Mouse (Mus musculus) neural tube, embryonic 11.5 days (tissue): ENCODE results near the gene Egfr. TPM values are rescaled to one million over a fixed set of nuclear protein-coding genes. Genes with fewer than 3 reads are reported as not detected.

Experiments used
- ATAC-seq: fragments of 200-750 bp; cut with Nextera tagmentation; 2 replicates; pipeline ENCODE4 v1.8.0; 2017; ENCODE audit warnings: moderate number of reproducible peaks, mild to moderate bottlenecking, moderate TSS enrichment, moderate library complexity; ENCODE audit not compliant: insufficient read depth, low FRiP score, low TSS enrichment
- DNase-seq: peaks from one replicate; pipeline ENCODE4 v3.0.0-alpha.2; 2015; ENCODE audit warnings: low spot score
- H3K27ac ChIP-seq: fragments of 300-500 bp; sonication (generic); 2 replicates; pipeline ENCODE4 v1.5.1; 2014; ENCODE audit warnings: low read depth, mild to moderate bottlenecking, low read length
- H3K27me3 ChIP-seq: fragments of 300-500 bp; sonication (generic); 2 replicates; pipeline ENCODE4 v1.6.1; 2014; ENCODE audit warnings: mild to moderate bottlenecking, low read length, mixed read lengths; ENCODE audit not compliant: control insufficient read depth, insufficient read depth
- H3K36me3 ChIP-seq: fragments of 300-500 bp; sonication (generic); 2 replicates; pipeline ENCODE4 v1.6.1; 2014; ENCODE audit warnings: mild to moderate bottlenecking, low read length, moderate library complexity, mixed read lengths; ENCODE audit not compliant: control insufficient read depth, insufficient read depth
- H3K4me1 ChIP-seq: fragments of 300-500 bp; sonication (generic); 2 replicates; pipeline ENCODE4 v1.6.1; 2014; ENCODE audit warnings: low read length, mixed read lengths; ENCODE audit not compliant: control insufficient read depth, insufficient read depth
- H3K4me2 ChIP-seq: fragments of 300-500 bp; sonication (generic); 2 replicates; pipeline ENCODE4 v1.6.1; 2014; ENCODE audit warnings: low read depth, mild to moderate bottlenecking, moderate library complexity
- H3K4me3 ChIP-seq: fragments of 300-500 bp; sonication (generic); 2 replicates; pipeline ENCODE4 v1.5.1; 2014; ENCODE audit warnings: low read depth, low read length
- H3K9ac ChIP-seq: fragments of 300-500 bp; sonication (generic); 2 replicates; pipeline ENCODE4 v1.6.1; 2014; ENCODE audit warnings: mild to moderate bottlenecking, low read length
- H3K9me3 ChIP-seq: fragments of 300-500 bp; sonication (generic); 2 replicates; pipeline ENCODE4 v1.6.1; 2016; ENCODE audit warnings: low read length; ENCODE audit not compliant: control insufficient read depth
- WGBS: fragments of 180-500 bp; shearing (Covaris S2); extraction: QIAGEN DNeasy Blood & Tissue Kit; methylation state at CpG from one replicate; pipeline ENCODE4 v1.1.7; 2014; 5-methylcytosine and 5-hydroxymethylcytosine counted together
- polyA plus RNA-seq: library from polyadenylated mRNA; unstranded; fragments of >200 nt; fragmentation: Nextera tagmentation; extraction: Ambion mirVana; gene quantifications from 2 replicates; pipeline ENCODE4 v1.2.1, GENCODE M21; 2014

Gene Egfr
- polyA plus RNA-seq, 1 experiment from 2014 or later: 2.6 TPM

- H3K9me3 ChIP-seq: no peaks in the 10 kb centered on the region
- ATAC-seq: no peak; the same call in 1 of the 2 replicates
- no peak overlapping the region for H3K27ac ChIP-seq
- no peak for DNase-seq
- peak overlapping the region; percentile 94 for H3K4me2 ChIP-seq
- 38% methylated on average over 7 of the region's 7 CpGs for WGBS
- no peaks in the 10 kb centered on the region for H3K36me3 ChIP-seq
- H3K9ac ChIP-seq: peak overlapping the region; percentile 45; the same call in 1 of the 2 replicates
- H3K4me3 ChIP-seq: peak overlapping the region; percentile 47
- no peaks in the 10 kb centered on the region for H3K4me1 ChIP-seq
- peaks cover 30% of the 10 kb centered on the region for H3K27me3 ChIP-seq
These were observed 483 bp upstream of the Egfr start for GRCm38 (mm10) chr11:16751457-16751982.

DNA sequence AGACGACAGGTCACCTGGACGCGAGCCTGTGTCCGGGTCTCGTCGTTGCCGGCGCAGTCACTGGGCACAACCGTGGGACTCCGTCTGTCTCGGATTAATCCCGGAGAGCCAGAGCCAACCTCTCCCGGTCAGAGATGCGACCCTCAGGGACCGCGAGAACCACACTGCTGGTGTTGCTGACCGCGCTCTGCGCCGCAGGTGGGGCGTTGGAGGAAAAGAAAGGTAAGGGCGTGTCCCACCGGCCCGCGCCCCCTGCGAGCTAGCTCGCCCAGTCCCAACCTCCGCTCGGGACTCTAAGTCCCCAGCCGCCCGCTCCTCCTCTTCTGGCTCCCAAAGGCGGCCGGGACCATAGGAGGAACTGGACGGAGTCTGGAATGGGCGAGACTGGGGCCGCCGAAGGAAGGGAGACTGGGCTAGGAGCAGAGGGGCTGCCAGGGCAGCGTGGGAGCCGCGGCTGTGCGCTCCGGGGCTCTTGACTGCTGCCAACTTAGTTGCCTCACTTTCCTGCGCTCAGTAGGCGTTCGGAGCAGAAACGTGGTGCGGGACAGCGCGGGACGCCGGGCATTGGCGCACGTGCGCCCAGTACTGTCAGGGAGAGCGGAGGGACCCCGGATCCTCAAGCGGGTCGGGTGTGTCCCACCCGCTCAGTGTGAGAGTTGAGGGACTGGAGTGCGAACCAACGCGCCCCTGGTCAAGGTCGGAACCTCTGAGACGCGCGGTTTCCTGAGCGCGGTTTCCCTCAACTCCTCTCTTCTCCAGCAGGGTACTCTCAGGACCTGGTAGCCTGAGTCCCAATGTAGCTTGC lies 548 bp downstream of the Egfr start:
- WGBS: under 1% methylated on average over 68 of the region's 68 CpGs
- Histone ChIP-seq H3K4me2 (peak overlapping the region; percentile 94), H3K9me3 (no peaks in the 10 kb centered on the region), H3K4me1 (no peaks in the 10 kb centered on the region), H3K27ac (no peak overlapping the region), H3K9ac (peak overlapping the region; percentile 45), H3K36me3 (no peaks in the 10 kb centered on the region), H3K27me3 (peaks cover 30% of the 10 kb centered on the region), H3K4me3 (peak overlapping the region; percentile 47)
- DNase-seq (peak; percentile 63), ATAC-seq (peak; percentile 50)

DNA sequence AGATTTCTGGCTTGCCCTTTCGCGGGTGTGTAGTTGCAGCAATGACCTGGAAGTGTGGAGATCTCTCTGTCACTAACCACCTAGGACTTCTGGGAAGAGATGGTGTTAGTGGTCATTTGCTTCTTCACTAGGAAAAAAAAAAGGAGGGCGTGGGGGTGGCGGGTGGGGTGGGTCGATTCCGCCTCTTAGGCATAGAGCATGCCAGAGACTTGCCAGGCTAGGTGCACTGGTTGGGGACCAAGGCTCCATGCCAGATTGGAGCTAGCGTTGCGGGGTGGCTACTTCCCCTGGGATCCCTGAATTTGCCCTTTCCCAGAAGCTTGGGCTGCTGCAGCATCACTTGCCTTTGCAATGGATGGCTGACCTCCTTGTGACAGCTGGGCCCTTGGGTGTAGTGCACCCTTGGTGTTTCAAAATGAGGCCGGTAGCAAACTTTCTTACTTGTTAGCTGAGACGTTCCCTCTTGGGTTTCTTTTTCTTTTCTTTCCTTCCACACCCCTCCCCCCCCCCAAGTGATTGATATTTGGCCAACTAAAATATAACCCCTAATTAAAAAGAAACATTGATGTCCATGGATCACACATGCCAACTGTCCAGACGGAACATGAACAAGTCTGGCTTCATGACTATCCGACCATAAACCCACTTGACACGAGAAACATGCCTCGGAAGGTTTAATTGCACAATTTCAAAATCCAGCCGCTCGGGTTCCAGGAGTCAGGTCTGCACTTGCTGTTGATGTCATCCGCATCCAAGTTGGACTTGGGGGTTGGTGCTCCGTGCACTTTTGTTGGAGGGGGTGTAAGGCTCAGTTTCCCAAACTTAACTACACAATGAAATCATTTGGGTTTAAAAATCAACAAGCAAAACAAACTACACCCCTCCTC lies 1.4 kb downstream of the Egfr start:
- Histone ChIP-seq H3K4me2 (peak overlapping the region; percentile 94), H3K9ac (no peak overlapping the region), H3K27ac (no peak overlapping the region), H3K36me3 (no peaks in the 10 kb centered on the region), H3K9me3 (no peaks in the 10 kb centered on the region), H3K4me1 (no peaks in the 10 kb centered on the region), H3K4me3 (peak overlapping the region; percentile 47), H3K27me3 (peaks cover 30% of the 10 kb centered on the region)
- WGBS: 40% methylated on average over 18 of the region's 18 CpGs
- no peak for ATAC-seq
- no peak for DNase-seq

DNA sequence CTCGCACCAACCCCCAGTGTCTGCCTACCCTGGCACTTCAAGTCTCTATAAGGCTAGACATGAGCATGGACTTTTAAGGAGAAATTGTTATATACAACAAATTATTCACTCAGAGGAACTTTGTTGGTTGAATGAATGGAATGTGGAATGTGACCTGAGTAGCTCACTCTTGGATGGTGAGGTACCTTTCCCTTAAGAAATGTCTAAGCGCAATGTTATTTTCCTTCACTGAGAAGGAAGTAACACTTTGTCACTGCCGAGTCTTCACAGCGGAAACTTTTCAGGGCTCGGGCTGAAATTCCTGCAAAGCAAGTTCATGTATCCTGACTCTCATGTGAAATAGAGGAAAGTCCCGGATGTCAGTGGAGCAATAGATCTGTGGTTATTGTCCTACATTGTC lies 7.9 kb downstream of the Egfr start:
- Histone ChIP-seq H3K4me1 (no peaks in the 10 kb centered on the region), H3K27ac (no peak overlapping the region), H3K4me3 (no peak overlapping the region), H3K9me3 (no peaks in the 10 kb centered on the region), H3K4me2 (no peak overlapping the region), H3K27me3 (no peaks in the 10 kb centered on the region; the same call in 1 of the 2 replicates), H3K9ac (no peak overlapping the region), H3K36me3 (no peaks in the 10 kb centered on the region)
- WGBS: 94% methylated on average over 6 of the region's 6 CpGs
- DNase-seq (no peak), ATAC-seq (no peak)

DNA sequence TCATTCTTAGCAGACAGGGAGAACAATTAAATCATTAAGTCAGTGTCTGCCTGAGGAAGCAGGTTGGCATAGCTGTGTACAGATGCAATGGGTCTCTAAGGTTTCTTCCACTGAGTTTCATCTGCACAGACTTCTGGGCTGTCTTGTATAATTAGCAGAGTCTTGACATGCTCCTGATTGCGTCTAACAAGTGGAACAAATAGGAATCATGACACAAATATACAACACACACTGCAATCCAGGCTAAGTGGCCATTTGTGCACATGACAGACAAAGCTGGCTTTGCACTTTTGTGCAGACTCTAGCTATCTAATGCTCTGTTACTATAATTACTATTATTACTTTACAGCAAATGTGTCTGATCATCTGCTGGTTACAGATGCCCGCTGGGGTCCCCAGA lies 9.2 kb downstream of the Egfr start:
- no peaks in the 10 kb centered on the region for H3K27me3 ChIP-seq
- ATAC-seq: no peak
- no peaks in the 10 kb centered on the region for H3K36me3 ChIP-seq
- H3K9me3 ChIP-seq: no peaks in the 10 kb centered on the region
- H3K4me3 ChIP-seq: no peak overlapping the region
- DNase-seq: no peak
- H3K9ac ChIP-seq: no peak overlapping the region
- no peak overlapping the region for H3K4me2 ChIP-seq
- 82% methylated on average over 2 of the region's 2 CpGs for WGBS
- H3K4me1 ChIP-seq: no peaks in the 10 kb centered on the region
- H3K27ac ChIP-seq: no peak overlapping the region

- Histone ChIP-seq H3K27ac (no peak overlapping the region), H3K4me3 (no peak overlapping the region), H3K36me3 (no peaks in the 10 kb centered on the region), H3K4me1 (no peaks in the 10 kb centered on the region), H3K27me3 (no peaks in the 10 kb centered on the region), H3K4me2 (no peak overlapping the region), H3K9ac (no peak overlapping the region), H3K9me3 (no peaks in the 10 kb centered on the region)
- 86% methylated on average over 9 of the region's 9 CpGs for WGBS
- DNase-seq (no peak), ATAC-seq (no peak)
These were observed 14.2 kb downstream of the Egfr start for GRCm38 (mm10) chr11:16766038-16766815.

DNA sequence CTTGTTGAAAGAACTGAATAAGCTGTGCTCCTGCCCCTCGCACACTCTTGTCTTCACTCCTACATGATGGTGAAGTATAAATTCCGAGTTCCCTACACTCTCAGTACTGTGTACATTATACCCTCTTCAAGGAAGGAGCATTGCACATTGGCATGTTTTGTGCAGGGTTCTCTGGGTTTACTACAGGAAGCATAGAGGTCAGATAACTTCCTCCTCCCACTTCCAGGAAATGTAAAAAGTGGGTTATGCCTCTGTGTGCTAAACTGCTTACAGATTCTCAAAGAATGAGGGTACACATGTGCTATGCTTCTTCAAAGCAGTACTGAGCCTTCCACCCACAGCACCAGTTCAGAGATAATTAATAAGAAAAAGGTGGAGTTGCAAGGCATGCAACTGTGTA lies 16.0 kb downstream of the Egfr start:
- no peak overlapping the region for H3K4me3 ChIP-seq
- no peak overlapping the region for H3K4me2 ChIP-seq
- DNase-seq (no peak), ATAC-seq (no peak)
- H3K9ac ChIP-seq: no peak overlapping the region
- no peak overlapping the region for H3K27ac ChIP-seq
- no peaks in the 10 kb centered on the region for H3K36me3 ChIP-seq
- no peaks in the 10 kb centered on the region for H3K4me1 ChIP-seq
- H3K27me3 ChIP-seq: no peaks in the 10 kb centered on the region
- WGBS: 81% methylated on average over 2 of the region's 2 CpGs
- no peaks in the 10 kb centered on the region for H3K9me3 ChIP-seq

GRCm38 (mm10) chr11:16769276-16769675 lies 17.3 kb downstream of the Egfr start:
- WGBS: 83% methylated on average over 4 of the region's 4 CpGs
- ATAC-seq: no peak
- H3K4me1 ChIP-seq: no peaks in the 10 kb centered on the region
- DNase-seq: no peak
- H3K9me3 ChIP-seq: no peaks in the 10 kb centered on the region
- H3K27ac ChIP-seq: no peak overlapping the region
- H3K9ac ChIP-seq: no peak overlapping the region
- H3K4me2 ChIP-seq: no peak overlapping the region
- H3K36me3 ChIP-seq: no peaks in the 10 kb centered on the region
- H3K4me3 ChIP-seq: no peak overlapping the region
- no peaks in the 10 kb centered on the region for H3K27me3 ChIP-seq
